Mouse (Mus musculus) heart, postnatal 0 days (tissue): ENCODE results near the gene Rnase11.

ENCODE experiments used
- CTCF ChIP-seq: IDR thresholded peaks from 2 replicates; pipeline ENCODE4 v1.5.1; 2016; ENCODE audit warnings: antibody characterized with exemption, control low read depth, low read depth
- EP300 ChIP-seq: IDR thresholded peaks from 2 replicates; pipeline ENCODE4 v1.6.1; 2016; ENCODE audit warnings: antibody characterized with exemption, low read depth

GRCm38 (mm10) chr14:51093496-51093895 is 43.5 kb upstream of the Rnase11 start:
- no peak for TF ChIP-seq EP300
- TF ChIP-seq CTCF: no peak
